In genomic region chr12:4038061-4039041, GRCm38 (mm10) we compare ENCODE assay signal across 8 mouse cellular contexts. TPM values are rescaled to one million over a fixed set of nuclear protein-coding genes. Genes with fewer than 3 reads are reported as not detected.
A peak's percentile ranks its signal among the peaks of the same experiment; 100 is the strongest.
DNase-seq lines count a peak whose midpoint lies in the region; ATAC-seq and TF ChIP-seq lines count a peak whose summit lies in the region.

TSS of gene Efr3b (minus strand) at chr12:4038915.

- H3K9ac ChIP-seq in heart, embryonic 12.5 days: peak within 1 kb of the TSS; percentile 79
- H3K9ac ChIP-seq in kidney, embryonic 15.5 days: peak within 1 kb of the TSS; percentile 51
- H3K9ac ChIP-seq in limb, embryonic 14.5 days (ENCODE audit: low read depth, low read length, severe bottlenecking): peak within 1 kb of the TSS; percentile 61
- peak within 1 kb of the TSS; percentile 81 for H3K9ac ChIP-seq in midbrain, embryonic 15.5 days

- peak within 1 kb of the TSS; percentile 81 for H3K4me2 ChIP-seq in heart, embryonic 12.5 days
- H3K4me2 ChIP-seq in kidney, embryonic 15.5 days: peak within 1 kb of the TSS; percentile 99
- peak within 1 kb of the TSS; percentile 96 for H3K4me2 ChIP-seq in limb, embryonic 14.5 days (replicated peaks; ENCODE audit: low read depth, low read length, severe bottlenecking)
- H3K4me2 ChIP-seq in midbrain, embryonic 15.5 days: peak within 1 kb of the TSS; percentile 67

- WGBS in heart, embryonic 12.5 days: under 1% methylated on average over 78 of the region's 78 CpGs
- WGBS in kidney, embryonic 15.5 days: under 1% methylated on average over 78 of the region's 78 CpGs
- under 1% methylated on average over 44 of the region's 78 CpGs for WGBS in limb, embryonic 14.5 days
- WGBS in midbrain, embryonic 15.5 days: under 1% methylated on average over 61 of the region's 78 CpGs

- H3K27me3 ChIP-seq in heart, embryonic 12.5 days (replicated peaks): 0 out of 2 replicates have a peak, but pooled peaks cover 5% of the 10 kb centered on the region
- H3K27me3 ChIP-seq in kidney, embryonic 15.5 days: peaks cover 20% of the 10 kb centered on the region
- H3K27me3 ChIP-seq in limb, embryonic 14.5 days (ENCODE audit: control insufficient read depth, insufficient read depth, low read length): no peaks in the 10 kb centered on the region
- no peaks in the 10 kb centered on the region for H3K27me3 ChIP-seq in midbrain, embryonic 15.5 days (replicated peaks)

- TF ChIP-seq CTCF in brain, embryonic 14.5 days (IDR thresholded peaks at IDR 0.05; ENCODE audit: borderline replicate concordance, extremely low read depth, insufficient read depth, insufficient read length): no peak

- peak within 1 kb of the TSS; percentile 68 for H3K4me3 ChIP-seq in heart, embryonic 12.5 days
- peak within 1 kb of the TSS; percentile 60 for H3K4me3 ChIP-seq in kidney, embryonic 15.5 days (replicated peaks)
- peak within 1 kb of the TSS; percentile 71 for H3K4me3 ChIP-seq in limb, embryonic 14.5 days (replicated peaks; ENCODE audit: low read length)
- H3K4me3 ChIP-seq in midbrain, embryonic 15.5 days: peak within 1 kb of the TSS; percentile 85

- peak within 1 kb of the TSS; percentile 5; the same call in 1 of the 2 replicates for H3K27ac ChIP-seq in heart, embryonic 12.5 days (ENCODE audit: poor library complexity, severe bottlenecking)
- no peak within 1 kb of the TSS for H3K27ac ChIP-seq in kidney, embryonic 15.5 days
- no peak within 1 kb of the TSS for H3K27ac ChIP-seq in limb, embryonic 14.5 days (replicated peaks; ENCODE audit: low read depth, low read length)
- H3K27ac ChIP-seq in midbrain, embryonic 15.5 days: peak within 1 kb of the TSS; percentile 85

- peak; percentile 87 for TF ChIP-seq POLR2A in brain, embryonic 14.5 days (IDR thresholded peaks at IDR 0.05; ENCODE audit: borderline replicate concordance, extremely low read depth, insufficient read depth, insufficient read length, poor library complexity, severe bottlenecking)
- no peak for TF ChIP-seq POLR2A in limb, embryonic 14.5 days (IDR thresholded peaks at IDR 0.05; ENCODE audit: borderline replicate concordance, extremely low read depth, insufficient read depth, insufficient read length)

- H3K9me3 ChIP-seq in heart, embryonic 12.5 days (replicated peaks): no peaks in the 10 kb centered on the region
- H3K9me3 ChIP-seq in kidney, embryonic 15.5 days (replicated peaks): no peaks in the 10 kb centered on the region
- H3K9me3 ChIP-seq in limb, embryonic 14.5 days (ENCODE audit: control insufficient read depth, low read length): no peaks in the 10 kb centered on the region
- H3K9me3 ChIP-seq in midbrain, embryonic 15.5 days: no peaks in the 10 kb centered on the region

- DNase-seq in B cell, adult 2 months: peak; percentile 65 to 69
- peak; percentile 97 for DNase-seq in brain, embryonic 14.5 days (ENCODE audit: low read depth)
- peak; percentile 24 for DNase-seq in fibroblast of lung, adult 2 months (ENCODE audit: low read depth)
- peak; percentile 92 for DNase-seq in limb, embryonic 14.5 days (ENCODE audit: low spot score)
- DNase-seq in spleen, postnatal 10 days (ENCODE audit: low spot score in 2 of 2): peak; percentile 13 to 59

- H3K4me1 ChIP-seq in heart, embryonic 12.5 days (replicated peaks): peaks cover 61% of the 10 kb centered on the region
- H3K4me1 ChIP-seq in kidney, embryonic 15.5 days: peaks cover 17% of the 10 kb centered on the region
- H3K4me1 ChIP-seq in limb, embryonic 14.5 days (ENCODE audit: control insufficient read depth, insufficient read depth, low read length): peaks cover 10% of the 10 kb centered on the region
- H3K4me1 ChIP-seq in midbrain, embryonic 15.5 days: peaks cover 28% of the 10 kb centered on the region

- no peaks in the 10 kb centered on the region for H3K36me3 ChIP-seq in heart, embryonic 12.5 days
- no peaks in the 10 kb centered on the region for H3K36me3 ChIP-seq in kidney, embryonic 15.5 days
- no peaks in the 10 kb centered on the region for H3K36me3 ChIP-seq in limb, embryonic 14.5 days (ENCODE audit: control insufficient read depth, insufficient read depth, low read length)
- H3K36me3 ChIP-seq in midbrain, embryonic 15.5 days (replicated peaks): no peaks in the 10 kb centered on the region

- ATAC-seq in heart, embryonic 12.5 days (ENCODE audit: insufficient number of reproducible peaks, low FRiP score): peak; percentile 89
- ATAC-seq in kidney, embryonic 15.5 days (replicated peaks; ENCODE audit: low FRiP score): peak; percentile 95
- peak; percentile 95 for ATAC-seq in limb, embryonic 14.5 days (ENCODE audit: low FRiP score, low read depth)
- ATAC-seq in midbrain, embryonic 15.5 days (replicated peaks): peak; percentile 95

RNA-seq across cellular contexts. Expression of gene Efr3b, which starts in this region (rescaled TPM):
- polyA plus RNA-seq in brain, embryonic 14.5 days (2012; rRNA removed): 41.6 and 65.6 TPM in 2 replicates
- polyA plus RNA-seq in heart, embryonic 12.5 days (2016; fragmentation: Nextera tagmentation; extraction: Ambion mirVana): 13.5 and 13.8 TPM in 2 replicates
- 3.4 TPM in 2 replicates for polyA plus RNA-seq in kidney, embryonic 15.5 days (2015; fragmentation: Nextera tagmentation; extraction: Ambion mirVana)
- 6.2 and 6.8 TPM in 2 replicates for polyA plus RNA-seq in limb, embryonic 14.5 days (2012; rRNA removed)
- polyA plus RNA-seq in limb, embryonic 14.5 days (2014; fragmentation: Nextera tagmentation; extraction: Ambion mirVana): 3.5 TPM in 2 replicates
- polyA plus RNA-seq in midbrain, embryonic 15.5 days (2015; fragmentation: Nextera tagmentation; extraction: Ambion mirVana): 47.8 and 51.7 TPM in 2 replicates

Comparison
In these comparisons a context has a peak if more than half of its experiments do, and no peak if none do; other contexts are left out.
1. DNase-seq: peak in every context shown above with its lines; median percentile 97 in brain, embryonic 14.5 days; 92 in limb, embryonic 14.5 days; 67 in B cell, adult 2 months; 36 in spleen, postnatal 10 days; 24 in fibroblast of lung, adult 2 months.
2. H3K27ac ChIP-seq: peak in heart, embryonic 12.5 days (single experiment) and midbrain, embryonic 15.5 days (single experiment); none in kidney, embryonic 15.5 days (single experiment) and limb, embryonic 14.5 days (single experiment).
3. Peak in every context shown above with its lines, with median percentiles within 50 percentile points of each other: ATAC-seq, H3K4me2 ChIP-seq, H3K4me3 ChIP-seq and H3K9ac ChIP-seq.